Mouse (Mus musculus): ENCODE measurements at regions not wholly inside any gene's neighbourhood (a gene's known extent, or its start where the extent isn't known, plus 50 kb on each side); places are given as distances from the start of the nearest gene placed in this dataset.
A peak's percentile ranks its signal among the peaks of the same experiment; 100 is the strongest.

DNA sequence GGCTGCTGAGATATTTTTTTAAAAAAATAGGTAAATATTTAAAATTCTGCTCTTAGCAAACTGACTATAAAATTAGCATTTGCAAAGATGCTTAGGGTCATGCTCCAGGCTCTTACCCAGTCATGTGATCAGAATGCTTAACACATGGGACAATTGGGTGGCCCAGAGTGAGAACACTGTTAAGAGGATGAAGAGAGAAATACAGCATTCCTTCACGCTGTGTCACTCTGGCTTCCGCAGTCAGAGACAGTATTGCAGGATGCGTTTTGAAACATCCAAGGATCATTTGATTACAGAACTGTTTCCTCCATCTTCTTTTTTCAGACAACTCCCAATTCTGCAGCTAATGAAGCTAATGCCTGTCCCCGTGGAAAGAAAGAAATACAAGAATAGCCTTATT is 316.4 kb downstream of the Rnd3 start:
- no peak for DNase-seq (ENCODE audit: low spot score)

DNA sequence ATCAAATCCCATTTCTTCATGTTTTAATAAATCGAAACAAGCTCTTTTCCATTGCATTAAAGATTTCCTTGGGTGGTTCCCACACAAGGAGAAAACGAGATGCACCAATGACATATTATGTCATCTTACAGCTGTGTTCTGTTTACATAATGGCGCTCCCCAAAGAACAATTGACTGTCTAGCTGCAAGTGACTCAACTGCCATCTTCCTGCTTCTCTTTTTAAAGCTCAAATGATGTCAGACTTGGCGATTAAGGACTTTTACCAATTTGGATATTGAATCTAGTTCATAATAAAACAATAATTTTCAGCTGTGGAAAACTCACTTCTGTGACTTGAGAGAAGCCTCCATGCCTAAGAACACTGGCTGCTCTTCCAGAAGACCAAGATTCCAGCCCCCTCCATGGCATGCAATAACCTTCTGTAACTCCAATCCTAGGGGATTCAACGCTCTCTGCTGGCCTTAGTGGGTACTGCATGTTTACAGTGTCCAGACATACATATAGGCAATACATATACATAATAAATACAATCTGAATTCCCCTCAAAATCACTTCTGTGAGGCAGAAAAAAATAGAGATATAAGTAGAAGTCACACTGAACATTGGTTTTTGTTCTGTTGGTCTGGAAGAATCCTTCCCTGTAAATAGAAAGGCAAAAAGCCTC is 318.7 kb downstream of the Rnd3 start:
- DNase-seq (ENCODE audit: low spot score), result no peak

GRCm38 (mm10) chr2:50827097-50827496 is 321.8 kb downstream of the Rnd3 start:
- peak; percentile 30 for DNase-seq (ENCODE audit: low spot score)

DNA sequence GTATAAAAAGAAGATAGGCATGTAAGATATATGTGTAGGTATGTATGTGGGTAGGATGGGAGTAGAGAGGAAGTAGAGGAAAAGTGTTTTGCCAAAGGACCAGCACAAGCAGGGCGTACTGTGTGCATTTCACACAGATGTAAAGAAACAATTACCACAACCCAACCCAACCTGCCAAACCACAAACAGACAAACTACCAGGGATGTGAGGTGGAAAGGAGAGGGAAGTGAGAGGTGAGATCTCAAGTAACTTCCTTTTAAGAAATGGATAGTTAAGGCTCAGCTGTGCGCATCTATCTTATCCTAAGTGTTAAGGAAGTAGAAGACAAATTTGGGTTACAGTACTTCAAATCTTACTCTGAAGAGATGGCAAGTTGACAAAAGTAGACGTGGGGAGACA is 322.4 kb downstream of the Rnd3 start:
- DNase-seq (ENCODE audit: low spot score), result no peak

GRCm38 (mm10) chr2:50825626-50826025 is 323.3 kb downstream of the Rnd3 start:
- no peak for DNase-seq (ENCODE audit: low spot score)

DNA sequence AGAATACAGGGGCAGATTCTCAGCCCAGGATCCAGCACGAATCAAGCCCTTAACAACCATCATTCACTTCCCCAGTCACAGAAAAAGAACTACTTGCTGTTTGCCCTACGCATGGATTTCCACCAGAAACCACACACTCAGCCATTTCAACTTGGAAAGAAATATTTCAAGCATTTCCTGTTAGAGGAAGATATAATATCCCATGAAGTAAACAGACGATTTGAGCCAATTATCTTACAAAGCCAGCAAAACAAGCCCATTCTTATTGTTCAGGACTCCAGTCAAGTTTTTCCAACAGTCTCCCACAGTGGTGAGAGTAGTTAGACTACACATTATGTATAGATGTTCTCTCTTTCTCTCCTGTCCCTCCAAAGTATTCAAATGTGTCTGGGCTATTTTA is 324.1 kb downstream of the Rnd3 start:
- no peak for DNase-seq (ENCODE audit: low spot score)

GRCm38 (mm10) chr2:50822738-50823137 is 326.2 kb downstream of the Rnd3 start:
- DNase-seq (ENCODE audit: low spot score), result no peak

- DNase-seq (ENCODE audit: low spot score), result no peak
Observed at GRCm38 (mm10) chr2:50819305-50819665, 329.6 kb downstream of the Rnd3 start.

DNA sequence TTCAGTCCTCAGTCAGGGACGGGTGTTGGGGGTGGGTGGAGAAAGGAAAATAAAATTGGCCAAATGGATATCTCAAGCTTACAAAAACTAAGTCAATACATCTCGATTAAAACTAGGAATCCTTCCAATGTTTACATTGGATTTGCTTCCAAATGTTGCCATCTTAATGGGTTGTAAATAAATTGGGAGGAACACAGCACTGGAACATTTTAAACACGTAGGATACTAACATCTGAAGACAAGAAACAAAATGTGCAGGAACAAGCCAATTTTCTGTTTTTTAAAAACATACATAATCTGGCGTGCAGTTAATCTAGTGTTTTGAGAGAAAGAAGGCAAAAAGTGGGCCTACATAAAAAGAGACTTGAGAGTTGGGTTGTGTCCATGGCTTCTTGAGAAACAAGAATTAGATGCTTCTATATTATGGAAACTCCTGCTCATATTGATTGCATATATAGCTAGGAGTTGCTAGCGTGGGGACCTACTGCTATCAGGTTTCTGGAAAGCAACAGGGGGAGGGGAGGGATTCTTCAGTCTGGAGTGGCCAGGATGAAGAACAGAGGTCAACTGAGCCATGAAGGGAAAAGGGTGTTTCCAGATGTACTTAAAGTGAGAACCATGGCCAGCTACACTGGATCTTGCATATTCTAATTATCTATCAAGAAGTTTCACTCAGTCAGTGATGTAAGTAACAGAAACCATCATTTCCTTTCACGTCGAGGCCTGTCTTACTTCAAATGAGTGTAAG is 330.2 kb downstream of the Rnd3 start:
- no peak for DNase-seq (ENCODE audit: low spot score)

DNA sequence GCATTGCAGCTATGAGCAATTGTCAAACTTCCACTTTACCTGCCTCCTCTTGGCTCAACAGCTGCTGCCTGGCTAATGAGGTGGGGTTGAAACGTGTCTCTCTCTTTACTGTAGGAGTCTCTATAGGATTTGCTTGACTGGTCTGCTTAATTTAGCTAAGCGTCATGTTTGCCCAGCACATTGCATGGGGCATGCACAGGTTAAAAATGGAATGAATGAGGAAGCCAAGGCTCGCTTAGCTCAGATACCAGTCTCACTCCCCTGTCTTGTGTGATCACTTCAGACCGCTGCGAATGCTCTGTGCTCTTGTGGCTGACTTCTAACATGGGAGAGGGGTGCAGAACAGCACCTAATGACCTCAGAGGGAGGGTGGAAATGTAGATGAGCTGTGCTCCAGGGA is 332.5 kb downstream of the Rnd3 start:
- no peak for DNase-seq (ENCODE audit: low spot score)

- DNase-seq (ENCODE audit: low spot score), result no peak
Observed at GRCm38 (mm10) chr2:50815541-50815940, 333.4 kb downstream of the Rnd3 start.

DNA sequence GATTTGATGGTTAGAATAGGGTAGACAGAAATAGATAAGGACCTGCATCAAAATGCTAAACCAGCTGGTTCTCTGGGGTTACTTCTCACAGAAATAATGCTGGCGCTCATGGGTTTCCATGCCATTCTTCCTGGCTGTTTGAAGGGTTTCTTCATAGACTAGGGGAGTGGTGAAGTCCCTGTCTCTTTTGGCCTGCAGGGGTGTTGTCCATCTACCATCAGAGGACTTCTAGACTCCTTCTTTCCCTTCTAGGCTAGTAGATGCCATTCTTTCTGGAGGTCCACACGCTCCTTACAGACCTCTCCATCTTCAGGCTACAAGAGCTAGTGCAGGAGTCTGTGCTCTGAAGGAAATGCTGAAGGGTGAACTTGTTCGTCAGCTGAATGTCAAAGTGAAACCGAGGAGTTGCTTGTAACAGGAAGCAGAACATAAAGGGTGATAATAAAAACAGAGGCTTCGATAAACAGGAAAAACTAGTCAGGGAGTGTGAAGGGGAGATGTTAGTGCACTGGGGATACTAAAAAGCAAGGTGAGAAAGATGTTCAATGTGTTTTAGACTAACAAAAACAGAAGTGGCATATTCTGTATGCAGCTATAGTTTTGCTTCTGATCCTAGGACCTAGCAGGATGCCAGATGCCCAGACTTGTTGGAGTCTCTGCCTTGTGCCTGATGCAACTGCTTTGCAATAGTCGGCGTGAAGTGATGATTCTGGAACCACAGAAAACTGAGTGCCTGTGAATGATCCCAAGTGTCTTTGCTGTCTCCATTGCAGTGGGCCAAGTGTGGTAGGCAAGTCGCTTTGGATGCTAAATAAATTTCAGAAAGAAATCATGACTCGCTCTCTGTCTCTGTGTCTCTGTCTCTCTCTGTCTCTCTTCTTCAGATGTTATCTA is 335.1 kb downstream of the Rnd3 start:
- DNase-seq (ENCODE audit: low spot score), result no peak

- DNase-seq (ENCODE audit: low spot score), result no peak
Observed at GRCm38 (mm10) chr2:50812296-50812695, 336.6 kb downstream of the Rnd3 start.

GRCm38 (mm10) chr2:50810336-50811066 is 338.4 kb downstream of the Rnd3 start:
- DNase-seq (ENCODE audit: low spot score), result no peak

GRCm38 (mm10) chr2:50809823-50810222 is 339.1 kb downstream of the Rnd3 start:
- DNase-seq (ENCODE audit: low spot score), result no peak

- DNase-seq (ENCODE audit: low spot score), result no peak
Observed at GRCm38 (mm10) chr2:50807162-50807960, 341.6 kb downstream of the Rnd3 start.

- no peak for DNase-seq (ENCODE audit: low spot score)
Observed at GRCm38 (mm10) chr2:50805645-50806044, 343.3 kb downstream of the Rnd3 start.

- DNase-seq (ENCODE audit: low spot score), result no peak
Observed at GRCm38 (mm10) chr2:50796087-50796486, 352.8 kb downstream of the Rnd3 start.

DNA sequence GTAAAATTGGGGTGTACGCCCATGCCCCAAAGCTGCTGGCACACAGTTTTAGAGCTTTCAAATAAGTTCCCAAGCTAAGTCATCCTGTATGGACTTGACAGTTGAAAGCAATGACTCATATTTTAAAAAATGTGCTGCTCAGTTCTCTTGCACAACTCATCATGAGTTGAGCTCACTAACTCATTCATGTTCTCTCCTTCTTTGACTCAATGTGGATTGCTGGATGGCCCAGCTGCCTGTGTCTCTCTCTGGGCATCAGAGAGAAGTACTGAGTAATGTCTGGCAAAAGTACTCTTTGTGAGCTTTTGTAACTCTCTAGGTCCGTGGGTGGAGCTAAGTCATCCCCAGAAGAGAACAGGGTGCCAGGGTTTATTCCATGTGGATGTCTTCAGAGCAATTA is 355.3 kb downstream of the Rnd3 start:
- no peak for DNase-seq (ENCODE audit: low spot score)

DNA sequence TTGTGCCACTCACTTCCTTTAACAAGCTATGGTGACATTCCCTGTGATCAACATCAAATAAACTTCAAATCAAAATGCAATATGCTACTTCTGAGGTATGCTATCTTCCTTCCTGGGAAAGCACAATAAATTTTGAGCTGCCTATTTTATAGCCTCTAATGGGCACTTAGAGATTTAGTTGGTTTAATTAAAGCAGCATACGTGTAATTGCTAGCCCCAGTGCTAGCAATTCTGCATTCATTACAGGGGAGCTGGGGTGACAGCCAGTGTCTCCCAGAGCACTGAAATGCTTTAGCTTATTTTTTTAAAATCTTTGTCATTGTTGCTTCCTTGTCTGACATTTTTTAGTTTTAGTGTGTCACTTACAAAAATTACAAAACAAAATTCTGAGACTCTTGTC is 355.8 kb downstream of the Rnd3 start:
- no peak for DNase-seq (ENCODE audit: low spot score)

GRCm38 (mm10) chr2:50789051-50789651 is 359.8 kb downstream of the Rnd3 start:
- no peak for DNase-seq (ENCODE audit: low spot score)

Data from yolk sac, embryonic 10.5 days (tissue).